Mouse (Mus musculus): ENCODE measurements around the gene Tmed10. TPM values are rescaled to one million over a fixed set of nuclear protein-coding genes. Genes with fewer than 3 reads are reported as not detected.

Tmed10 gene
- polyA plus RNA-seq (2016; fragmentation: Nextera tagmentation; extraction: Ambion mirVana), result 319 and 324 TPM in 2 replicates

DNA sequence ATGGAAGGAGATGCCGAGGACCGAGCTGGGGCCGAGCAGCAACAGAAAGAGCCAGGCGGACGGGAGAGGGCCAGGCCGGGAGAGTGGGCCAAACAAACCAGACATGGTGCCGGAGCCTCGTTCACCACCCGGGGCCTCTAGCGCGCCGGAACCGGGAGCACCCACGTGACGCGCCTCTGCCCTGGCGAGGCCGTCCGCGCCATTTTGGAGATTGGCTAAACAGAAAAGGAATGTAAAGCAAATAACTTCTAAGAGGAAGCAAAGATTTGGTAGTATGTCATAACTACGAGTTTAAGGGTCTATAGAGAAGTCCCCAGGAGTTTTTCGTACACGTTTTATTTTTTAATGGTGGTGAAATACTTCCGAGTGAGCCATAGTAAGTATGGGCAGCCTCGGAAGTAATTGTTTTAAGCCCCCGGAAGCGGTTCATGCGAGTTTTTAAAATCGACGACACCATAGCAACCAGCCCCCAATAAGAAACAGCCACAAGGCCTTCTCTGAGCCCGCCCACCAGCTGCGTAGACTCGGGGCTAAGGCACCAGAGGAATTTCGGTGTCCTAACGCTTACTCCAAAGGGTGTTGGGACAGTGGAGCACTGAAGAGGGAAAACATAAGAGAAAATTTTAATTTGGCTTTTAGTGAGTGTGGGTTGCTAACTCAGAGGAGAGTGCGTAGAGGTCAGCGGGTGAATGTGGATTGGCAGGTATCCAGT, at the start of gene Tmed10:
Gene Tmed10, minus strand, starts transcription at position 287 of the 712 bp plus-strand sequence.
- Histone ChIP-seq H3K4me3 (peak within 1 kb of the TSS; percentile 75), H3K27ac (ENCODE audit: poor library complexity, severe bottlenecking) (peak within 1 kb of the TSS; percentile 79), H3K9ac (peak within 1 kb of the TSS; percentile 85), H3K4me2 (peak within 1 kb of the TSS; percentile 81), H3K9me3 (replicated peaks) (no peaks in the 10 kb centered on the region), H3K27me3 (replicated peaks) (no peaks in the 10 kb centered on the region), H3K4me1 (replicated peaks) (peaks cover 21% of the 10 kb centered on the region), H3K36me3 (no peaks in the 10 kb centered on the region)
- peak; percentile 93 for ATAC-seq (ENCODE audit: insufficient number of reproducible peaks, low FRiP score)
- WGBS, result under 1% methylated on average over 37 of the region's 37 CpGs

DNA sequence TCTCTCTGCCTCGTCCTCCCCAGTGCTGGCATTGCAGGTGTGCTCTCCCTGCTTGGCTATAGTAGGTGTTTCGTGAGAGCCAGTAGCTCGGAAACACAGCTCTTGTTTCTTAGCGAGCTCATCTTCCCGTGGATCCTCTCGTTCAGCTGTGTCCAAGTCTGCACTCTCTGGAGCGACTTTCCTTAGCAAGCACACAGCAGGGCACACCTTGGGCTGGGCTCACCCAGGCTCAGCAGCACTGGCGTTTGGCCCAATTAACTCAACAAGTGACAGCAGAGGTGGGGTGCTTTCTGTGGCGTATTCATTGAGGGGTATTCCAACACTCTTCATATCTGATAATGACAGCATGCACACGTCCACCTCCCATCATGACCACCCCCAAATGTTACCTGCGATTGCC, 48.6 kb upstream of the Tmed10 start:
- Histone ChIP-seq H3K27me3 (replicated peaks) (no peaks in the 10 kb centered on the region), H3K4me2 (no peak overlapping the region), H3K36me3 (no peaks in the 10 kb centered on the region), H3K9me3 (replicated peaks) (no peaks in the 10 kb centered on the region), H3K9ac (no peak overlapping the region), H3K27ac (ENCODE audit: poor library complexity, severe bottlenecking) (no peak overlapping the region), H3K4me3 (no peak overlapping the region), H3K4me1 (replicated peaks) (peaks cover 23% of the 10 kb centered on the region)
- 74% methylated on average over 11 of the region's 11 CpGs for WGBS
- ATAC-seq (ENCODE audit: insufficient number of reproducible peaks, low FRiP score), result no peak

- Histone ChIP-seq H3K4me3 (no peak overlapping the region), H3K4me2 (no peak overlapping the region), H3K36me3 (no peaks in the 10 kb centered on the region), H3K4me1 (replicated peaks) (peaks cover 23% of the 10 kb centered on the region), H3K9me3 (replicated peaks) (no peaks in the 10 kb centered on the region), H3K9ac (no peak overlapping the region), H3K27ac (ENCODE audit: poor library complexity, severe bottlenecking) (no peak overlapping the region), H3K27me3 (replicated peaks) (no peaks in the 10 kb centered on the region)
- ATAC-seq (ENCODE audit: insufficient number of reproducible peaks, low FRiP score), result no peak
- 70% methylated on average over 8 of the region's 8 CpGs for WGBS
These were observed 47.9 kb upstream of the Tmed10 start for GRCm38 (mm10) chr12:85422536-85422935.

DNA sequence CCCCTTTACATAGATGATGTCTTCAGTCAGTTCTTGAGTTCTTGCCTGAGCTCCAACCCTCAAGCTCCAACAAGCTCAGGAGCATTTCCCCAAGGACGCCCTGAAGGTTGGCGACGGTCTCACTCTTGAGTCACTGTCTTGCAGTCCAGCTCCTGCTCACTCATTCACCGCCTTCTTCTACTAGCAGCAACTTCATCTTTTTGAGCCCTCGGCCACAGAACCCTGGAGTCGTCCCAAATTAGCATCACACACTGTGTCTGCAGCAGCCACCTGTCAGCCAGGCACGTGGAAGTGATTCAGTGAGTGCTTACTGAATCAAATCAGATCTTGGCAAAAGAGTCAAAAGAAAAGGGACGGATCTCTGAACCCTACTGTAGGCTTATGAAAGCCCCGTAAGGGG, 46.3 kb upstream of the Tmed10 start:
- Histone ChIP-seq H3K36me3 (no peaks in the 10 kb centered on the region), H3K9ac (no peak overlapping the region), H3K27ac (ENCODE audit: poor library complexity, severe bottlenecking) (no peak overlapping the region), H3K9me3 (replicated peaks) (no peaks in the 10 kb centered on the region), H3K4me2 (no peak overlapping the region), H3K4me3 (no peak overlapping the region), H3K4me1 (replicated peaks) (peaks cover 20% of the 10 kb centered on the region), H3K27me3 (replicated peaks) (no peaks in the 10 kb centered on the region)
- ATAC-seq (ENCODE audit: insufficient number of reproducible peaks, low FRiP score), result no peak
- WGBS, result 58% methylated on average over 9 of the region's 9 CpGs

- Histone ChIP-seq H3K4me1 (replicated peaks) (0 out of 2 replicates have a peak, but pooled peaks cover 7% of the 10 kb centered on the region), H3K9ac (no peak overlapping the region), H3K9me3 (replicated peaks) (0 out of 2 replicates have a peak, but pooled peaks cover 5% of the 10 kb centered on the region), H3K27me3 (replicated peaks) (no peaks in the 10 kb centered on the region), H3K4me3 (no peak overlapping the region), H3K27ac (ENCODE audit: poor library complexity, severe bottlenecking) (no peak overlapping the region), H3K4me2 (no peak overlapping the region), H3K36me3 (no peaks in the 10 kb centered on the region)
- ATAC-seq (ENCODE audit: insufficient number of reproducible peaks, low FRiP score), result no peak
- 74% methylated on average over 9 of the region's 9 CpGs for WGBS
These were observed 43.2 kb upstream of the Tmed10 start for GRCm38 (mm10) chr12:85417845-85418244.

- 0 out of 2 replicates have a peak, but pooled peaks cover 12% of the 10 kb centered on the region for H3K9me3 ChIP-seq (replicated peaks)
- H3K27me3 ChIP-seq (replicated peaks), result no peaks in the 10 kb centered on the region
- H3K36me3 ChIP-seq, result no peaks in the 10 kb centered on the region
- no peak overlapping the region for H3K4me2 ChIP-seq
- 0 out of 2 replicates have a peak, but pooled peaks cover 7% of the 10 kb centered on the region for H3K4me1 ChIP-seq (replicated peaks)
- H3K4me3 ChIP-seq, result no peak overlapping the region
- WGBS, result 69% methylated on average over 5 of the region's 5 CpGs
- H3K27ac ChIP-seq (ENCODE audit: poor library complexity, severe bottlenecking), result no peak overlapping the region
- no peak for ATAC-seq (ENCODE audit: insufficient number of reproducible peaks, low FRiP score)
- no peak overlapping the region for H3K9ac ChIP-seq
These were observed 41.7 kb upstream of the Tmed10 start for GRCm38 (mm10) chr12:85416298-85416697.

- 0 out of 2 replicates have a peak, but pooled peaks cover 13% of the 10 kb centered on the region for H3K9me3 ChIP-seq (replicated peaks)
- no peaks in the 10 kb centered on the region for H3K36me3 ChIP-seq
- H3K27me3 ChIP-seq (replicated peaks), result no peaks in the 10 kb centered on the region
- H3K9ac ChIP-seq, result no peak overlapping the region
- ATAC-seq (ENCODE audit: insufficient number of reproducible peaks, low FRiP score), result no peak
- H3K27ac ChIP-seq (ENCODE audit: poor library complexity, severe bottlenecking), result no peak overlapping the region
- no peak overlapping the region for H3K4me2 ChIP-seq
- WGBS, result 51% methylated on average over 3 of the region's 3 CpGs
- no peak overlapping the region for H3K4me3 ChIP-seq
- H3K4me1 ChIP-seq (replicated peaks), result 0 out of 2 replicates have a peak, but pooled peaks cover 5% of the 10 kb centered on the region
These were observed 41.2 kb upstream of the Tmed10 start for GRCm38 (mm10) chr12:85415876-85416275.

GRCm38 (mm10) chr12:85411136-85411535, 36.5 kb upstream of the Tmed10 start:
- Histone ChIP-seq H3K9ac (no peak overlapping the region), H3K4me1 (replicated peaks) (0 out of 2 replicates have a peak, but pooled peaks cover 3% of the 10 kb centered on the region), H3K27me3 (replicated peaks) (no peaks in the 10 kb centered on the region), H3K27ac (ENCODE audit: poor library complexity, severe bottlenecking) (no peak overlapping the region), H3K9me3 (replicated peaks) (0 out of 2 replicates have a peak, but pooled peaks cover 16% of the 10 kb centered on the region), H3K4me3 (no peak overlapping the region), H3K4me2 (no peak overlapping the region), H3K36me3 (no peaks in the 10 kb centered on the region)
- no peak for ATAC-seq (ENCODE audit: insufficient number of reproducible peaks, low FRiP score)
- WGBS, result 72% methylated on average over 2 of the region's 2 CpGs

DNA sequence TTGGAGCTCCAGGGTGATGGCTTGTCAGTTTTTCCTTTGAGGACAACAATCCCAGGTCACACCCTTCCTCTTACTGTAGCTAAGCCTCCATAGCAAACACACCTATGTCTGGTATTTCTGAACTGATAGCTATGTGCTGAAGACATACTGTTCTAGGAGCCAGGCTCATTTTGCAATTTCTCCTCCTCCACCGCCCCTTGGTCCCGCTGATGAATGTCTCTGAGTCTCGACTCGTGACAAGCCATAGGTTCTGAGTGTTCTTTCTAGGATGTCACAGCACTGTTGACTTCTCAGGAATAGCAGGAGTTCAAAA, 23.3 kb upstream of the Tmed10 start:
- Histone ChIP-seq H3K27ac (ENCODE audit: poor library complexity, severe bottlenecking) (no peak overlapping the region), H3K4me2 (no peak overlapping the region), H3K36me3 (no peaks in the 10 kb centered on the region), H3K9me3 (replicated peaks) (peaks cover 3% of the 10 kb centered on the region; the same call in 1 of the 2 replicates), H3K27me3 (replicated peaks) (no peaks in the 10 kb centered on the region), H3K4me3 (no peak overlapping the region), H3K4me1 (replicated peaks) (peaks cover 31% of the 10 kb centered on the region), H3K9ac (no peak overlapping the region)
- WGBS, result 60% methylated on average over 4 of the region's 4 CpGs
- ATAC-seq (ENCODE audit: insufficient number of reproducible peaks, low FRiP score), result no peak

DNA sequence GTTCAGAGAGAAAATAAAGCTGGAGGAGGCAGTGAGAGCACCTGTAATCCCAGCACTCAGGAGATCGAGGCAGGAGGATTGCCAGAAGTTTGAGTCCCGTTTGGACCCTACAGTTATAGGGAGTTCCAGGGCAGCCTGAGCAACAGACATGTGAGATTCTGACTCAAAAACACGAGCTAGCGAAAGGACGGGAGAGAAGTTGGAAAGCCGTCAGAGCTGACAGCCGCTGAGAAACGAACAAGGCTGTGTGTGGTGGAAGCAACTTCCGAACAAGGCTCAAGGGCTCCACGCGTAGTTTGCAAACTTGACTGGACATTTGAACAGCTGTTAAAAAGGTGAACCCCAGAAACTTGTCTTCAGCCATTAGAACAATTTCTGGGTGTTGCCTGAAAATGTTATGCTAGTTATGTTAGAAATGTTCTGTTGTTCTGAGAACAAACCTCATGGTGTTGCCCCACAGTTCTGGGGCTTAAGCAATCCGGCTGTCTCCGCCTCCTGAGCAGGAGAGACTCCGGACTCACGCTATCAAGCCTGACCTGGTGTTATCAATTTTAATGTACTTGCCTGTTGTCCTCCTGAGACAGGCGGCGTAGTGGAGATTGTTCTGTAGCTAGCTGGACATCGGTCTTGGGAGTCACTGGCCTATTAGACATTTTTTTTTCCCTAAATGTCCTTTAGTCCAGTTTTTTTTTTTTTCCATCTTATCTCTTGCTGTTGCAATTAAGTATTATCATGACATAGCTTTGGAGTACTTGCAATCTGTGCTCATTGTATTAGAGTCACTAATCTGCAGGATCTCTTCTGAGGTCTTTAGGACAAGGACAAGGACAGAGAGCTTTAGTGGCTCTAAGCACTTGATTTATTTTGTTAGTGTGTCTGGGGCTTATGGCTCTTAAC, 22.7 kb upstream of the Tmed10 start:
- H3K4me1 ChIP-seq (replicated peaks), result peaks cover 34% of the 10 kb centered on the region
- no peaks in the 10 kb centered on the region for H3K27me3 ChIP-seq (replicated peaks)
- H3K9ac ChIP-seq, result no peak overlapping the region
- no peak overlapping the region for H3K27ac ChIP-seq (ENCODE audit: poor library complexity, severe bottlenecking)
- no peak overlapping the region for H3K4me3 ChIP-seq
- WGBS, result 48% methylated on average over 18 of the region's 18 CpGs
- no peaks in the 10 kb centered on the region for H3K36me3 ChIP-seq
- H3K9me3 ChIP-seq (replicated peaks), result peaks cover 3% of the 10 kb centered on the region; the same call in 1 of the 2 replicates
- H3K4me2 ChIP-seq, result no peak overlapping the region
- no peak for ATAC-seq (ENCODE audit: insufficient number of reproducible peaks, low FRiP score)

- no peak overlapping the region for H3K27ac ChIP-seq (ENCODE audit: poor library complexity, severe bottlenecking)
- no peak overlapping the region for H3K4me2 ChIP-seq
- no peaks in the 10 kb centered on the region for H3K9me3 ChIP-seq (replicated peaks)
- ATAC-seq (ENCODE audit: insufficient number of reproducible peaks, low FRiP score), result no peak
- no peaks in the 10 kb centered on the region for H3K36me3 ChIP-seq
- H3K4me3 ChIP-seq, result no peak overlapping the region
- H3K27me3 ChIP-seq (replicated peaks), result no peaks in the 10 kb centered on the region
- 62% methylated on average over 7 of the region's 7 CpGs for WGBS
- no peak overlapping the region for H3K9ac ChIP-seq
- H3K4me1 ChIP-seq (replicated peaks), result peaks cover 50% of the 10 kb centered on the region
These were observed 19.3 kb upstream of the Tmed10 start for GRCm38 (mm10) chr12:85393981-85394380.

Measured in heart, embryonic 12.5 days (tissue).